Mouse (Mus musculus) spleen, postnatal 14 days (tissue): ENCODE measurements around the gene Zic2.

Experiments used
- DNase-seq, 2 experiments: peaks; one replicate each; pipeline ENCODE4 v3.0.0; 2021 to 2022; ENCODE audit warnings: low spot score in 2 of 2

Gene Zic2

GRCm38 (mm10) chr14:122492015-122492414, 16.8 kb downstream of the Zic2 start:
- DNase-seq: no peak

- DNase-seq: no peak
Observed at GRCm38 (mm10) chr14:122509058-122509457, 33.8 kb downstream of the Zic2 start.

- no peak for DNase-seq
Observed at GRCm38 (mm10) chr14:122511519-122511918, 36.3 kb downstream of the Zic2 start.

- no peak for DNase-seq
Observed at GRCm38 (mm10) chr14:122513511-122514036, 38.3 kb downstream of the Zic2 start.

GRCm38 (mm10) chr14:122528475-122528874, 53.2 kb downstream of the Zic2 start:
- no peak for DNase-seq
